Mouse (Mus musculus) small intestine, adult 2 months (tissue): ENCODE measurements around the gene Pak4.

Experiments
- CTCF ChIP-seq: fragments of 200-500 bp; IDR thresholded peaks from 2 replicates; pipeline ENCODE4 v1.5.1; 2012; ENCODE audit warnings: low read depth, mild to moderate bottlenecking, control low read depth, inconsistent platforms, low read length, moderate library complexity, mixed read lengths; ENCODE audit not compliant: insufficient replicate concordance, insufficient read length; ENCODE audit errors: extremely low read depth
- POLR2A ChIP-seq: fragments of 200-500 bp; IDR thresholded peaks from 2 replicates; pipeline ENCODE4 v1.6.1; 2012; ENCODE audit warnings: low read depth, mild to moderate bottlenecking, control low read depth, inconsistent platforms, low read length, moderate library complexity

GRCm38 (mm10) chr7:28561967-28562366 is 36.0 kb downstream of the Pak4 start:
- no peak for TF ChIP-seq CTCF
- TF ChIP-seq POLR2A: no peak
